Mouse (Mus musculus) megakaryocyte, embryonic 14.5 days (primary cell): Measurements from ENCODE around the gene Kcnd2.

ENCODE experiments used
- FLI1 ChIP-seq: IDR thresholded peaks from 2 replicates; pipeline ENCODE4 v1.6.1; 2012; ENCODE audit warnings: low read length, inconsistent platforms, mixed read lengths
- GATA1 ChIP-seq: IDR thresholded peaks from 3 replicates; pipeline ENCODE4 v1.6.1; 2012; ENCODE audit warnings: mixed read lengths, low read length, inconsistent platforms, borderline replicate concordance

- no peak for TF ChIP-seq GATA1
- TF ChIP-seq FLI1 = no peak
These were observed 312.3 kb downstream of the Kcnd2 start for GRCm38 (mm10) chr6:21527489-21528074.
